ENCODE assay signal across 17 mouse cellular contexts in genomic region chr3:87980728-87981127, GRCm38 (mm10). TPM values are rescaled to one million over a fixed set of nuclear protein-coding genes. Genes with fewer than 3 reads are reported as not detected.
DNase-seq lines count a peak whose midpoint lies in the region; ATAC-seq and TF ChIP-seq lines count a peak whose summit lies in the region.
"Had no signal": no experiment of that assay in that cellular context is flagged by ENCODE, and none has a peak within 500 bp of the region (broad histone marks: within the 10 kb centered on the region; RNA-seq: fewer than 3 reads in every experiment).

No protein-coding gene starts in this region.

- no peak for TF ChIP-seq POLR2A in kidney, adult 2 months (IDR thresholded peaks at IDR 0.05; ENCODE audit: low read depth, low read length)

- no peak for DNase-seq in kidney, adult 2 months
- no peak for DNase-seq in midbrain, embryonic 11.5 days (ENCODE audit: low spot score, missing footprints)
- no peak for DNase-seq in midbrain, embryonic 14.5 days
- no peak for DNase-seq in frontal cortex, adult 2 months (ENCODE audit: extremely low spot score in 1 of 2, low spot score in 1 of 2)
- DNase-seq: adrenal gland, postnatal 14 days; cerebellum, adult 8-10 months; thymus, postnatal 25 days had no signal

- H3K9me3 ChIP-seq in forebrain, embryonic 12.5 days, result no peaks in the 10 kb centered on the region
- no peaks in the 10 kb centered on the region for H3K9me3 ChIP-seq in forebrain, embryonic 15.5 days
- H3K9me3 ChIP-seq in kidney, embryonic 14.5 days (ENCODE audit: control insufficient read depth, low read length), result no peaks in the 10 kb centered on the region
- H3K9me3 ChIP-seq in midbrain, embryonic 11.5 days (ENCODE audit: control insufficient read depth, low read length), result no peaks in the 10 kb centered on the region
- no peaks in the 10 kb centered on the region for H3K9me3 ChIP-seq in midbrain, embryonic 14.5 days (ENCODE audit: control insufficient read depth, low read length)
- no peaks in the 10 kb centered on the region for H3K9me3 ChIP-seq in intestine, embryonic 15.5 days
- H3K9me3 ChIP-seq: limb, embryonic 13.5 days; liver, embryonic 15.5 days had no signal

- H3K36me3 ChIP-seq in forebrain, embryonic 12.5 days (replicated peaks), result peaks cover 41% of the 10 kb centered on the region
- H3K36me3 ChIP-seq in forebrain, embryonic 15.5 days, result no peaks in the 10 kb centered on the region; the same call in 1 of the 2 replicates
- H3K36me3 ChIP-seq in kidney, embryonic 14.5 days (ENCODE audit: control insufficient read depth, insufficient read depth, low read length), result peaks cover 9% of the 10 kb centered on the region
- no peaks in the 10 kb centered on the region for H3K36me3 ChIP-seq in kidney, adult 2 months (ENCODE audit: control insufficient read depth, insufficient read depth, low read length)
- peaks cover 22% of the 10 kb centered on the region for H3K36me3 ChIP-seq in midbrain, embryonic 11.5 days (ENCODE audit: control insufficient read depth, insufficient read depth, low read length)
- H3K36me3 ChIP-seq in midbrain, embryonic 14.5 days (ENCODE audit: control insufficient read depth, insufficient read depth, low read length), result peaks cover 2% of the 10 kb centered on the region
- no peaks in the 10 kb centered on the region for H3K36me3 ChIP-seq in intestine, embryonic 15.5 days
- H3K36me3 ChIP-seq: liver, embryonic 15.5 days had no signal

- H3K9ac ChIP-seq in forebrain, embryonic 12.5 days, result no peak overlapping the region
- H3K9ac ChIP-seq in forebrain, embryonic 15.5 days (replicated peaks), result no peak overlapping the region
- no peak overlapping the region for H3K9ac ChIP-seq in kidney, embryonic 14.5 days (ENCODE audit: low read depth, low read length)
- no peak overlapping the region for H3K9ac ChIP-seq in midbrain, embryonic 11.5 days (ENCODE audit: low read length)
- no peak overlapping the region for H3K9ac ChIP-seq in midbrain, embryonic 14.5 days (replicated peaks; ENCODE audit: low read length)
- H3K9ac ChIP-seq in intestine, embryonic 15.5 days, result no peak overlapping the region
- H3K9ac ChIP-seq: limb, embryonic 13.5 days; liver, embryonic 15.5 days had no signal

- no peaks in the 10 kb centered on the region; the same call in 1 of the 2 replicates for H3K27me3 ChIP-seq in forebrain, embryonic 12.5 days
- no peaks in the 10 kb centered on the region for H3K27me3 ChIP-seq in forebrain, embryonic 15.5 days
- H3K27me3 ChIP-seq in kidney, embryonic 14.5 days (ENCODE audit: control insufficient read depth, insufficient read depth, low read length), result no peaks in the 10 kb centered on the region
- H3K27me3 ChIP-seq in kidney, adult 2 months (replicated peaks; ENCODE audit: control insufficient read depth, insufficient read depth, low read length), result no peaks in the 10 kb centered on the region
- H3K27me3 ChIP-seq in midbrain, embryonic 11.5 days (ENCODE audit: control insufficient read depth, insufficient read depth, low read length), result no peaks in the 10 kb centered on the region
- H3K27me3 ChIP-seq in midbrain, embryonic 14.5 days (ENCODE audit: control insufficient read depth, insufficient read depth, low read length), result no peaks in the 10 kb centered on the region
- H3K27me3 ChIP-seq in intestine, embryonic 15.5 days (replicated peaks), result no peaks in the 10 kb centered on the region

- peaks cover 81% of the 10 kb centered on the region for H3K4me1 ChIP-seq in forebrain, embryonic 12.5 days
- peaks cover 41% of the 10 kb centered on the region for H3K4me1 ChIP-seq in forebrain, embryonic 15.5 days
- peaks cover 72% of the 10 kb centered on the region for H3K4me1 ChIP-seq in kidney, embryonic 14.5 days (ENCODE audit: control insufficient read depth, insufficient read depth, low read length)
- H3K4me1 ChIP-seq in kidney, adult 2 months (ENCODE audit: control insufficient read depth, insufficient read depth, low read length), result 0 out of 2 replicates have a peak, but pooled peaks cover 6% of the 10 kb centered on the region
- H3K4me1 ChIP-seq in midbrain, embryonic 11.5 days (ENCODE audit: control insufficient read depth, insufficient read depth, low read length), result peaks cover 62% of the 10 kb centered on the region
- H3K4me1 ChIP-seq in midbrain, embryonic 14.5 days (ENCODE audit: control insufficient read depth, insufficient read depth, low read length), result peaks cover 26% of the 10 kb centered on the region
- peaks cover 60% of the 10 kb centered on the region for H3K4me1 ChIP-seq in intestine, embryonic 15.5 days (replicated peaks)

- H3K27ac ChIP-seq in forebrain, embryonic 12.5 days, result peak overlapping the region; percentile 56
- H3K27ac ChIP-seq in forebrain, embryonic 15.5 days (replicated peaks), result no peak overlapping the region; the same call in 1 of the 2 replicates
- H3K27ac ChIP-seq in kidney, embryonic 14.5 days (ENCODE audit: low read depth, low read length), result peak overlapping the region; percentile 57
- H3K27ac ChIP-seq in kidney, adult 2 months (ENCODE audit: insufficient read depth, low read depth, low read length), result no peak overlapping the region
- peak overlapping the region; percentile 3 for H3K27ac ChIP-seq in midbrain, embryonic 11.5 days (ENCODE audit: low read depth, low read length)
- no peak overlapping the region for H3K27ac ChIP-seq in midbrain, embryonic 14.5 days (replicated peaks; ENCODE audit: low read depth, low read length)
- 0 out of 2 replicates have a peak overlapping the region, but pooled peaks have one; percentile 96 for H3K27ac ChIP-seq in intestine, embryonic 15.5 days
- H3K27ac ChIP-seq: limb, embryonic 13.5 days; liver, embryonic 15.5 days had no signal

- 63% methylated on average over 5 of the region's 5 CpGs for WGBS in forebrain, embryonic 12.5 days
- 64% methylated on average over 5 of the region's 5 CpGs for WGBS in forebrain, embryonic 15.5 days
- WGBS in kidney, embryonic 14.5 days, result 48% methylated on average over 5 of the region's 5 CpGs
- WGBS in kidney, adult 2 months, result 80% methylated on average over 5 of the region's 5 CpGs
- WGBS in midbrain, embryonic 11.5 days, result 63% methylated on average over 5 of the region's 5 CpGs
- WGBS in midbrain, embryonic 14.5 days, result 66% methylated on average over 5 of the region's 5 CpGs
- WGBS in intestine, embryonic 15.5 days, result 70% methylated on average over 5 of the region's 5 CpGs

- no peak overlapping the region for H3K4me2 ChIP-seq in forebrain, embryonic 12.5 days
- no peak overlapping the region for H3K4me2 ChIP-seq in forebrain, embryonic 15.5 days (replicated peaks)
- no peak overlapping the region for H3K4me2 ChIP-seq in kidney, embryonic 14.5 days (replicated peaks; ENCODE audit: low read depth, low read length)
- no peak overlapping the region for H3K4me2 ChIP-seq in midbrain, embryonic 11.5 days
- H3K4me2 ChIP-seq in midbrain, embryonic 14.5 days (ENCODE audit: low read length), result no peak overlapping the region
- H3K4me2 ChIP-seq in intestine, embryonic 15.5 days (replicated peaks), result no peak overlapping the region
- H3K4me2 ChIP-seq: limb, embryonic 13.5 days; liver, embryonic 15.5 days had no signal

- TF ChIP-seq CTCF in kidney, adult 2 months (conservative IDR thresholded peaks at IDR 0.05; ENCODE audit: insufficient read depth, insufficient read length, low read depth, low read length), result no peak

- ATAC-seq in forebrain, embryonic 12.5 days (ENCODE audit: low FRiP score), result no peak
- no peak for ATAC-seq in forebrain, embryonic 15.5 days (replicated peaks)
- ATAC-seq in kidney, embryonic 14.5 days (ENCODE audit: low FRiP score, low TSS enrichment), result no peak
- no peak for ATAC-seq in midbrain, embryonic 11.5 days (ENCODE audit: low FRiP score)
- ATAC-seq in midbrain, embryonic 14.5 days (ENCODE audit: low FRiP score, low TSS enrichment), result no peak
- ATAC-seq in intestine, embryonic 15.5 days, result no peak

- H3K4me3 ChIP-seq in forebrain, embryonic 12.5 days (replicated peaks), result no peak overlapping the region
- H3K4me3 ChIP-seq in forebrain, embryonic 15.5 days, result no peak overlapping the region
- no peak overlapping the region for H3K4me3 ChIP-seq in kidney, embryonic 14.5 days (ENCODE audit: low read length)
- H3K4me3 ChIP-seq in kidney, adult 2 months (ENCODE audit: insufficient read depth, low read depth, low read length), result no peak overlapping the region
- H3K4me3 ChIP-seq in midbrain, embryonic 11.5 days (ENCODE audit: low read depth, low read length), result no peak overlapping the region
- no peak overlapping the region for H3K4me3 ChIP-seq in midbrain, embryonic 14.5 days (replicated peaks; ENCODE audit: low read depth, low read length)
- no peak overlapping the region for H3K4me3 ChIP-seq in intestine, embryonic 15.5 days (replicated peaks)
- H3K4me3 ChIP-seq: limb, embryonic 13.5 days; liver, embryonic 15.5 days had no signal

RNA-seq across cellular contexts. Expression of gene Nes, which starts 9.8 kb away (rescaled TPM):
- 148 and 162 TPM in 2 replicates for polyA plus RNA-seq in forebrain, embryonic 12.5 days (2016; fragmentation: Nextera tagmentation; extraction: Ambion mirVana)
- polyA plus RNA-seq in forebrain, embryonic 15.5 days (2015; fragmentation: Nextera tagmentation; extraction: Ambion mirVana), result 50.0 and 56.7 TPM in 2 replicates
- polyA plus RNA-seq in kidney, embryonic 14.5 days (2014; fragmentation: Nextera tagmentation; extraction: Ambion mirVana), result 14.8 and 26.1 TPM in 2 replicates
- polyA plus RNA-seq in kidney, adult 2 months (2012; rRNA removed), result 7.2 and 7.5 TPM in 2 replicates
- polyA plus RNA-seq in midbrain, embryonic 11.5 days (2014; fragmentation: Nextera tagmentation; extraction: Ambion mirVana), result 70.3 and 85.4 TPM in 2 replicates
- polyA plus RNA-seq in midbrain, embryonic 14.5 days (2014; fragmentation: Nextera tagmentation; extraction: Ambion mirVana), result 19.0 and 28.8 TPM in 2 replicates
- 17.0 and 20.0 TPM in 2 replicates for polyA plus RNA-seq in intestine, embryonic 15.5 days (2015; fragmentation: Nextera tagmentation; extraction: Ambion mirVana)
- 4.3 and 4.8 TPM in 2 replicates for polyA plus RNA-seq in frontal cortex, adult 2 months (2012; rRNA removed)

RNA-seq across cellular contexts. Expression of gene Bcan, which starts 19.3 kb away (rescaled TPM):
- polyA plus RNA-seq in forebrain, embryonic 12.5 days (2016; fragmentation: Nextera tagmentation; extraction: Ambion mirVana), result 1.7 and 3.6 TPM in 2 replicates
- 26.6 and 27.2 TPM in 2 replicates for polyA plus RNA-seq in forebrain, embryonic 15.5 days (2015; fragmentation: Nextera tagmentation; extraction: Ambion mirVana)
- not detected in 2 replicates for polyA plus RNA-seq in kidney, embryonic 14.5 days (2014; fragmentation: Nextera tagmentation; extraction: Ambion mirVana)
- 0.34 and 0.48 TPM in 2 replicates for polyA plus RNA-seq in kidney, adult 2 months (2012; rRNA removed)
- 0.37 and 0.44 TPM in 2 replicates for polyA plus RNA-seq in midbrain, embryonic 11.5 days (2014; fragmentation: Nextera tagmentation; extraction: Ambion mirVana)
- 34.3 and 49.7 TPM in 2 replicates for polyA plus RNA-seq in midbrain, embryonic 14.5 days (2014; fragmentation: Nextera tagmentation; extraction: Ambion mirVana)
- polyA plus RNA-seq in intestine, embryonic 15.5 days (2015; fragmentation: Nextera tagmentation; extraction: Ambion mirVana), result 0.15 and 0.54 TPM in 2 replicates
- 359 and 380 TPM in 2 replicates for polyA plus RNA-seq in frontal cortex, adult 2 months (2012; rRNA removed)
- polyA plus RNA-seq: heart, postnatal 0 days; spleen, adult 2 months had no signal

RNA-seq across cellular contexts. Expression of gene Crabp2, which starts 32.3 kb away (rescaled TPM):
- 246 TPM in 2 replicates for polyA plus RNA-seq in forebrain, embryonic 12.5 days (2016; fragmentation: Nextera tagmentation; extraction: Ambion mirVana)
- 14.9 and 18.4 TPM in 2 replicates for polyA plus RNA-seq in forebrain, embryonic 15.5 days (2015; fragmentation: Nextera tagmentation; extraction: Ambion mirVana)
- 113 and 169 TPM in 2 replicates for polyA plus RNA-seq in kidney, embryonic 14.5 days (2014; fragmentation: Nextera tagmentation; extraction: Ambion mirVana)
- polyA plus RNA-seq in kidney, adult 2 months (2012; rRNA removed), result 0.88 and 0.94 TPM in 2 replicates
- 539 and 540 TPM in 2 replicates for polyA plus RNA-seq in midbrain, embryonic 11.5 days (2014; fragmentation: Nextera tagmentation; extraction: Ambion mirVana)
- polyA plus RNA-seq in midbrain, embryonic 14.5 days (2014; fragmentation: Nextera tagmentation; extraction: Ambion mirVana), result 28.3 and 42.4 TPM in 2 replicates
- 7.0 and 8.2 TPM in 2 replicates for polyA plus RNA-seq in intestine, embryonic 15.5 days (2015; fragmentation: Nextera tagmentation; extraction: Ambion mirVana)
- polyA plus RNA-seq in frontal cortex, adult 2 months (2012; rRNA removed), result 9.2 and 11.0 TPM in 2 replicates

RNA-seq across cellular contexts. Expression of gene Hapln2, which starts 46.7 kb away (rescaled TPM):
- not detected in 2 replicates for polyA plus RNA-seq in forebrain, embryonic 12.5 days (2016; fragmentation: Nextera tagmentation; extraction: Ambion mirVana)
- polyA plus RNA-seq in forebrain, embryonic 15.5 days (2015; fragmentation: Nextera tagmentation; extraction: Ambion mirVana), result 0.43 and 0.89 TPM in 2 replicates
- not detected in 2 replicates for polyA plus RNA-seq in kidney, embryonic 14.5 days (2014; fragmentation: Nextera tagmentation; extraction: Ambion mirVana)
- not detected in 2 replicates for polyA plus RNA-seq in kidney, adult 2 months (2012; rRNA removed)
- 0.11 TPM in 1 of 2 replicates, not detected in the other for polyA plus RNA-seq in midbrain, embryonic 11.5 days (2014; fragmentation: Nextera tagmentation; extraction: Ambion mirVana)
- 0.47 and 0.57 TPM in 2 replicates for polyA plus RNA-seq in midbrain, embryonic 14.5 days (2014; fragmentation: Nextera tagmentation; extraction: Ambion mirVana)
- polyA plus RNA-seq in intestine, embryonic 15.5 days (2015; fragmentation: Nextera tagmentation; extraction: Ambion mirVana), result not detected in 2 replicates
- polyA plus RNA-seq in frontal cortex, adult 2 months (2012; rRNA removed), result 28.5 and 39.4 TPM in 2 replicates
- polyA plus RNA-seq: gonadal fat pad, adult 2 months; intestine, embryonic 14.5 days; liver, embryonic 15.5 days; spleen, adult 2 months had no signal

RNA-seq across cellular contexts. Expression of gene Rrnad1, which starts 50.2 kb away (rescaled TPM):
- 20.5 and 23.7 TPM in 2 replicates for polyA plus RNA-seq in forebrain, embryonic 12.5 days (2016; fragmentation: Nextera tagmentation; extraction: Ambion mirVana)
- 20.1 and 20.2 TPM in 2 replicates for polyA plus RNA-seq in forebrain, embryonic 15.5 days (2015; fragmentation: Nextera tagmentation; extraction: Ambion mirVana)
- 19.3 and 21.6 TPM in 2 replicates for polyA plus RNA-seq in kidney, embryonic 14.5 days (2014; fragmentation: Nextera tagmentation; extraction: Ambion mirVana)
- 19.3 and 27.3 TPM in 2 replicates for polyA plus RNA-seq in kidney, adult 2 months (2012; rRNA removed)
- polyA plus RNA-seq in midbrain, embryonic 11.5 days (2014; fragmentation: Nextera tagmentation; extraction: Ambion mirVana), result 14.6 and 17.0 TPM in 2 replicates
- 19.1 and 21.7 TPM in 2 replicates for polyA plus RNA-seq in midbrain, embryonic 14.5 days (2014; fragmentation: Nextera tagmentation; extraction: Ambion mirVana)
- polyA plus RNA-seq in intestine, embryonic 15.5 days (2015; fragmentation: Nextera tagmentation; extraction: Ambion mirVana), result 15.8 and 16.3 TPM in 2 replicates
- polyA plus RNA-seq in frontal cortex, adult 2 months (2012; rRNA removed), result 42.4 and 46.4 TPM in 2 replicates

Comparison
In these comparisons a context has a peak if more than half of its experiments do, and no peak if none do; other contexts are left out.
1. H3K27ac ChIP-seq: peak in forebrain, embryonic 12.5 days (single experiment), kidney, embryonic 14.5 days (single experiment), midbrain, embryonic 11.5 days (single experiment) and intestine, embryonic 15.5 days (single experiment); none in forebrain, embryonic 15.5 days (single experiment), kidney, adult 2 months (single experiment) and midbrain, embryonic 14.5 days (single experiment).